Mouse (Mus musculus) G1E-ER4 (cell line): ENCODE data around the gene Cxcl5. TPM values are rescaled to one million over a fixed set of nuclear protein-coding genes. Genes with fewer than 3 reads are reported as not detected.

Experiments
- GATA1 ChIP-seq: IDR thresholded peaks from one replicate; pipeline ENCODE4 v1.8.0; 2012; ENCODE audit warnings: low read length, inconsistent platforms
- polyA plus RNA-seq: library from polyadenylated mRNA; stranded (reverse); fragments of >175 nt; gene quantifications from 2 replicates; pipeline ENCODE4 v1.2.3, GENCODE M21; 2012

The Cxcl5 gene
- polyA plus RNA-seq, 1 experiment, result not detected

DNA sequence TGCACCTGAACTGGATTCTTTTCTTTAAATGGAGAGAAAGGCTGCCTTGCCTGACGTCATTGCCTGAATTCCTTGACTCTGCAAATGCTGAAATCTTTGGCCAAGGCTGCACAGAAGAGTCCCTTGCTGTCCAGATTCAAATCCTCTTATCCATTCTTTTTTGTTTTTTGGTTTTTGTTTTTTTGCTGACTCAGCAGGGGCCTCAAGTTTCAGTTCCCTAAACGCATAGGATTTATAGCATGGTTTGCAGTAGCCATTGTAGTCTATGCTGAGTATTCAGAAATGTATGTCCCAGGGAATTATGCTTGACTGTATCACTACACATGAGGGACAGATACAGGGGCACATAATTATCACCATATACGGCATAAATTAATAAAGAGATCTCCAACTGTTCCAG is 12.2 kb downstream of the Cxcl5 start:
- TF ChIP-seq GATA1, result no peak

DNA sequence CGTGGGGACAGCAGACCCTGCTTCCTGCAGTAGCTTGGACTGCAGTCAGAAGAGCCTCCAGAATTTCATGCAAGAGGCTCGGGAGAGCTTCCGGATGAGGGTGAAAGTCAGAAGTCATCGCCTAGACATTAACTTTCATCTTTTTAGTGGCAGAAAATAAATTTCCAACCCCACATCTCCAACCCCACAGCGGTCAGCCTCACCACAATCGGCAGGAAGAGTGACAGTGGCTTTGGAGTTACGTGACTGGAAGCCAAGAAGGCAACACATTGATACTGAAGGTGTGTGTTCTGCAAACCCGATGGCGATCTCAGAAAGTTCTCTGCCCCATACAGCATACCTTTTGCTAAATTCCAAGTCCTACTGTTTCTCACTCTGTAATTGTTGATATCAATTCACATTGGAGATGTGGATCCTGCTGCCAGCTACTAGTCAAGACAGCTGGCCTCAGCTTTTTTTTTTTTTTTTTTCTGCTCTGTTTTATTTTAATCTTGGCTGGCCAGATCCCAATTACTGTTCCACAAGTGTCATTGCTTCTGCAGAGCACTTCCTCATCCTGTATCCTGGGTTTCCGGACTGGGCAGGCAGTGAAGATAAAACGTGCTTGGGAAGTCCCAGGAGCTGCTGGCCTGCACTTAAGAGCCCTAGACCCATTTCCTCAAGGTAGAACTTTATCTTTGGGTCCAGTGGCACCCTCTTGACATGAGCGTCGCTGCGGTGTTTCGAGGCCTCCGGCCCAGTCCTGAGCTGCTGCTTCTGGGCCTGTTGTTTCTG is 12.9 kb downstream of the Cxcl5 start, which contains the start of gene Pf4:
TSS of gene Pf4 (plus strand) at position 556 of the 774 bp plus-strand sequence.
- no peak for TF ChIP-seq GATA1

- TF ChIP-seq GATA1, result peak; percentile 85
Measured at GRCm38 (mm10) chr5:90775562-90775961, 16.4 kb downstream of the Cxcl5 start.

DNA sequence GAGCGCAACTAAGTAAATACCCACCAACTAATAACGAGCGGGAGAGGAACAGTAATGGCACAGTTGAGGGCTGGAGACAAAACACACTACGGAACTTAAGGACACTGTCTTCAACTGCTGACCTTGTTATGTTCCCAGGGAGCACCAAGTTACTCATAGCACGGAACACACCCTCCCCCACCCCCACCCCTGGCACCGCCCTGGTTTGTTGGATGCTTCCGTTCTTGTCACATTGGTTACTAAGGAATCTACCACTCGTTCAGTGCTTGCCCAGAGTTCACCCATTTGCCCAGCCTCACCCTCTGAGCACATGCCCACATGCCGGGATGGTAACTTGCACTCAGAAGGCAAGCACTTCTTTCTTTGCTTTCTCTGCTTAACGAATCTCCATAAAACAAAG is 18.5 kb downstream of the Cxcl5 start:
- no peak for TF ChIP-seq GATA1

DNA sequence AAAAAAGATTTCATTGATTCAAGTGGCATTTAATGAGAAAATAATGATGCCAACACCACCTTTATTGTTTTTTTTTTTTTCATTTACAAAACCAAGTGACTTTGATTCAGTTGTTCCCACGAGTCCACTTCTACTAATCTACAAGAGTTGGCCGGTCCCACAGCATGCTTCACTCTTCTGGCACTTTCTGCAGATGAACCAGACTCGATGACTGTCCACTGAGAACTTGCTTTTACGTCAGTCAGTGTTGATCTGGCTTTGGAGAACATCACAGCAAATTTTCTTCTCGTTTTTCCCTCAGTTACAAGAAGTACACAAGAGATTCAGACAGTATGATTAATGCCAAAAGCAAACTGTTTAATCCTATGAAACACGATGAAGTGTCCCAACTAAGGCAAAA is 19.7 kb downstream of the Cxcl5 start:
- TF ChIP-seq GATA1, result no peak

GRCm38 (mm10) chr5:90783697-90784096 is 24.5 kb downstream of the Cxcl5 start:
- no peak for TF ChIP-seq GATA1

DNA sequence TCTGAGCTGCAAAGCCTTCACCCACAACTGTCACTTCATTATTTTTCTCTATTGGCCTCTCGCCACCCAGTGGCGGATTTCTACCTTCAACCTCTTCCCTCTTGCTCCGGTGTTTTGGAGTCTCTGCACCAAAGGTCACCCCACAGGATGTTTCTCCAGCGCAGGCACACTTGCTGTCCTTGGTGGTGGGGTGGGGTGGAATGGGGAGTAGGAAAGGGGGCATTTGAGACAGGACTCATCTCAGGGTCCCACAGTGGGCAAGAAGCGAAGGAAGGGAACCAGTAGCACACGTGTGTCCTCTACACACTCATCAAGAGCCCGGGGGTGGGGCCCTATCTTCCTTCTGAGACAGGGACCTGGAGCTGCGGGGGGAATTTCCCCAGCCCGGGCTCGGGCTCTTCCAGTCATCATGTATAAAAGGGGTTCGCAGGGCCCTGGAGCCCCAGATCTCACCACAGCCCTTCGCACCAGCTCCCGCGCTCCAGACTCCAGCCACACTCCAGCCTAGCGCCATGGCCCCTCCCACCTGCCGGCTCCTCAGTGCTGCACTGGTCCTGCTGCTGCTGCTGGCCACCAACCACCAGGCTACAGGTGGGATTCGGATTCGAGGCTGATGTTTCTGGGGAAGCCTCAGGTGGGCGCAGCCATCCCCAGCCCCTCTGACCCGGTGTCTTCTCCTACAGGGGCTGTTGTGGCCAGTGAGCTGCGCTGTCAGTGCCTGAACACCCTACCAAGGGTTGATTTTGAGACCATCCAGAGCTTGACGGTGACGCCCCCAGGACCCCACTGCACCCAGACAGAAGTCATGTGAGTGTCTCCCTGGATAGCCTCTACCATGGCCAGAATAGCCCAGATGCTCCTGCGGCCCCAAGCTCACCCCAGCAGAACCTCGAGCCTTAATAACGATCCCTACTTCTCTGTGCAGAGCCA is 26.8 kb downstream of the Cxcl5 start, which contains the start of gene Cxcl3:
TSS of gene Cxcl3 (plus strand) at position 445 of the 930 bp plus-strand sequence.
- TF ChIP-seq GATA1, result no peak

GRCm38 (mm10) chr5:90788114-90788513 is 29.0 kb downstream of the Cxcl5 start:
- no peak for TF ChIP-seq GATA1

DNA sequence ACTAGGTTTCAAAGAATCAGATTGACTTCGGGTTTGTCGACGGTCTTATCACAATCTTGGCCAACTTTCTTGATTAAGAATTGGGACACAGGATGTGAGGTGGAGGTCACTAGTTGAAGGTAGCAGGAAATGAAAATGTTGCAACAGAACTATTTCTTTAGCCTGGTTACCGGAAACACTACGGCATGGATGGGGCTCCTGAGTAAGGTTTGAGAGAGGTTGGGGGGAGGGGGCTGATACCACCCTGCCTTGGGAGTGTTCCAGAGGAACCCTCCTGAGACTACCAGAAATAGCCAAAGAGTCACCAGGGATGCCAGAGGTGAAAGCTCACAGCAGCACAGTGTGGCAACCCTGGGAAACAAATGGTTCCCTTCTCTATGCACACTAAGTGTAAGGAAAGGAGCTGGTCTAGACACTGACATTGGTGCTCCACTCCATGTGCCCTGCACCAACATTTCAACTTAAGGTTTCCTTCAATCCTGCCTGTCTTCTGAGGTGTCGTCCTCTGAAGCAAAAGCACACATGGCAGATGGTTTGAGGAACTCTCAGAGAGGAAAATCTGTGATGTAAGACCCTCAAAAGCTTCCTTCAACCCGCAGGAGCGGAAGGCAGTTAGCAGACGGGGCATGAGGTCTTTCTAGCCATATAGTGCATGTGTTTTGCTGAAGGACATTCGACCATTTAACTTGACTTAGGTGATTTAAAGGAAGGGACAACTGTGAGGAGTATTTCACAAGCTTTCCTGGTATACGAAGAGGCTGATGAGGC is 30.3 kb downstream of the Cxcl5 start:
- TF ChIP-seq GATA1, result no peak

- TF ChIP-seq GATA1, result no peak
Measured at GRCm38 (mm10) chr5:90790074-90790502, 30.9 kb downstream of the Cxcl5 start.

DNA sequence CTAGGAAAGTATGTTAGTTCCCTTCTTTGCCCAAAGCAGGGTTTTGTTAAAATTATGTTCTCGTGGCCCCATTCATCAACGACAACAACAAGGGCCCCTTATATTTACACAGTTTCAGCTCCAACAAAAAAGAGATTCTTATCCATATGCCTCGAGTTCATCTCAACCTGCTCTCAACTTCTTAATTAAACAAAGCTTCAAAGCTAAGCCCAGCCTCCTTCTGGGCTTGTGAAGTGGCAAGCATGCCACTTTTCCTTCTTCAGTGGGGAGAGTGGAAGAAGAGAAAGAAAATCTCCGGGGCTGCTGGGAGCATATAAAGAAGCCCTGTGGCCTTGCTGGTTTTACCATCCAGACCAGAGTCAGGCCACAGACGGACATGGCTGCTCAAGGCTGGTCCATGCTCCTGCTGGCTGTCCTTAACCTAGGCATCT is 35.0 kb downstream of the Cxcl5 start, which contains the start of gene Cxcl15:
TSS of gene Cxcl15 (plus strand) at position 340 of the 431 bp plus-strand sequence.
- TF ChIP-seq GATA1, result no peak

DNA sequence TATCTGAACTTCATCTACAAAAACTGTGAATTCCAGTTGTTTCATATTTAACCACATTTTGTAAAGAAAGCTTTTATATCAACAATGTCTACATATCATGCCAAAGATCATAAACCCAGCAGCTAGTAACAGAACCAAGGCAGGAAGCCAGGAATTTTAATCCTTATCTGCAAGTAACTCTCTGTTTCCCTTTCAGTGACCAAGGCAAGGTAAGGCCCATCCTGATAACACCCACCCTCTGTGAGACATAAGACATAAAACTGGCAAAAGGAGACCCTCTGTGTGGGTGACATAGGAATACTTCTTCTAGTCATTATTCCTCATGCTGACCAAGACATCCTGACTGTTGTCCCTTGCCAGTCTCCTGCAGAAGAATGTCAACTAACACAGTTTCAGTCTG is 45.4 kb downstream of the Cxcl5 start:
- no peak for TF ChIP-seq GATA1

GRCm38 (mm10) chr5:90806050-90806449 is 46.9 kb downstream of the Cxcl5 start:
- no peak for TF ChIP-seq GATA1

DNA sequence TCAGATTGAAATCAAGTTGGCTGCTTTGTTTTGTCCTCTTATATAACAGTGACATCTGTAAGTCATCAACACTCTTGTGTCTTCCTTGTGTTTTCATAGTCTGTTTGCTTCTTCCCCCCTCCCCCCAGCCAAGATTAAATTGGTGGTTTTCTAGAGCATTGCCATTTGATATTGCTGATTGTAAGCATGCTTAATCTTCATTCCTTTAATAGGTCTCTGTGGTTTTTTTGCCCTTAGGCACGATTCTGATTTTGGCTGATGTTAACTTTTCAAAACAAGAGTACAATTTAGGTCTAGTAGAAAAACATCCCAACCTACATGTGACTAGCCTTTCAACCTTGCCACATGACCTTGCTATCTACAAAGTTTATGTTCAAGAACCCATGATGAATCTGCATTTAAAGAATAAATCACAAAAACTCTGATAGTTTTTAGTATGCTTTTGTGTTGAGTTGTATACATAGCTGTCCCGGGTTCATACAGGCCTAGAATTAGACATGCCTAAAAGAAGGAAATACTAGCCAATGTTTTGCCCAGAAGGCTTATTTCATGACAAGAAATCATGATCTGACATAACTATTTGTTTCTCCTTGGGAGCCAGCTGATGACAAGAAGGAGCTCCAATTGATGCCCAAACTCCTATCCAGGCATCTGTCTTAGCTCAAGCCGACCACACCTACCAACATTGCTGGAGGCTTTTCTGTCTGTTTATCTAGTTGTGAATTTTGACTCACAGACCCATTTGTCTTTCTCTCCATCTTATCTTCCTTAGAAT is 48.2 kb downstream of the Cxcl5 start:
- TF ChIP-seq GATA1, result no peak

Other genes starting within 250 kb of the Cxcl5 start
- not detected in 2 replicates for gene Afm, start 240.4 kb upstream of the Cxcl5 start, polyA plus RNA-seq
- 0.05 TPM in 1 of 2 replicates, not detected in the other for gene 5830473C10Rik, start 198.3 kb upstream of the Cxcl5 start, polyA plus RNA-seq
- not detected in 2 replicates for gene Rassf6, start 118.7 kb upstream of the Cxcl5 start, polyA plus RNA-seq
- not detected in 2 replicates for gene Ppbp, start 9.2 kb downstream of the Cxcl5 start, polyA plus RNA-seq
- gene Pf4, start 13.1 kb downstream of the Cxcl5 start, polyA plus RNA-seq, result 1.2 and 2.2 TPM in 2 replicates
- gene Cxcl3, start 26.7 kb downstream of the Cxcl5 start, polyA plus RNA-seq, result 0.05 TPM in 1 of 2 replicates, not detected in the other
- not detected in 2 replicates for gene Cxcl15, start 35.2 kb downstream of the Cxcl5 start, polyA plus RNA-seq
- gene Cxcl1, start 131.9 kb downstream of the Cxcl5 start, polyA plus RNA-seq, result not detected in 2 replicates
- gene Cxcl2, start 144.5 kb downstream of the Cxcl5 start, polyA plus RNA-seq, result not detected in 2 replicates
- 8.5 and 12.9 TPM in 2 replicates for gene Mthfd2l, start 171.8 kb downstream of the Cxcl5 start, polyA plus RNA-seq